Mouse (Mus musculus): ENCODE data around the gene Tbx5. TPM values are rescaled to one million over a fixed set of nuclear protein-coding genes. Genes with fewer than 3 reads are reported as not detected.
A peak's percentile ranks its signal among the peaks of the same experiment; 100 is the strongest.

The Tbx5 gene
- total and polyA plus RNA-seq, 3 experiments: not detected

- no peaks in the 10 kb centered on the region for H3K4me1 ChIP-seq (ENCODE audit: control insufficient read depth in 1 of 2, insufficient read depth in 2 of 2, low read length in 2 of 2)
- no peaks in the 10 kb centered on the region for H3K79me2 ChIP-seq (ENCODE audit: control insufficient read depth, insufficient read depth, low read length, poor library complexity)
- H3K4me3 ChIP-seq (ENCODE audit: control insufficient read depth in 1 of 2, insufficient read depth in 1 of 2, low read depth in 2 of 2, low read length in 2 of 2): no peak overlapping the region
- H3K9me3 ChIP-seq (replicated peaks; ENCODE audit: insufficient read depth, low read length): no peaks in the 10 kb centered on the region
- H3K27me3 ChIP-seq (ENCODE audit: control insufficient read depth in 1 of 2, insufficient read depth in 2 of 2, low read length in 2 of 2): no peaks in the 10 kb centered on the region
- no peaks in the 10 kb centered on the region for H3K36me3 ChIP-seq (ENCODE audit: control insufficient read depth in 1 of 2, insufficient read depth in 2 of 2, low read length in 2 of 2)
- no peak for DNase-seq (ENCODE audit: low read depth, low spot score)
- H3K27ac ChIP-seq (ENCODE audit: control insufficient read depth, low read depth, low read length): no peak overlapping the region
- no peak overlapping the region for H3K9ac ChIP-seq (ENCODE audit: control insufficient read depth, low read depth, low read length, poor library complexity, severe bottlenecking)
- TF ChIP-seq MYB (IDR thresholded peaks at IDR 0.05; ENCODE audit: low read depth, low read length) (no peak), GABPA (IDR thresholded peaks at IDR 0.05; ENCODE audit: low read depth, low read length) (no peak), SIN3A (IDR thresholded peaks at IDR 0.05; ENCODE audit: low read length) (no peak), RAD21 (IDR thresholded peaks at IDR 0.05; ENCODE audit: low read depth, low read length) (no peak), MYC (IDR thresholded peaks at IDR 0.05; ENCODE audit: low read depth, low read length) (no peak), CHD2 (IDR thresholded peaks at IDR 0.05; ENCODE audit: low read length) (no peak), MAX (IDR thresholded peaks at IDR 0.05; ENCODE audit: low read length) (no peak), BHLHE40 (IDR thresholded peaks at IDR 0.05; ENCODE audit: borderline replicate concordance, low read depth, low read length) (no peak), POLR2AphosphoS5 (IDR thresholded peaks at IDR 0.05; ENCODE audit: borderline replicate concordance, low read depth, low read length) (no peak), EP300 (IDR thresholded peaks at IDR 0.05; ENCODE audit: low read depth in 1 of 2, low read length in 2 of 2) (no peak)
Measured at GRCm38 (mm10) chr5:119810994-119811690, 21.3 kb upstream of the Tbx5 start.

- peak; percentile 4 for DNase-seq (ENCODE audit: low read depth, low spot score)
- H3K27ac ChIP-seq (ENCODE audit: control insufficient read depth, low read depth, low read length): no peak overlapping the region
- H3K27me3 ChIP-seq (ENCODE audit: control insufficient read depth in 1 of 2, insufficient read depth in 2 of 2, low read length in 2 of 2): no peaks in the 10 kb centered on the region
- H3K4me3 ChIP-seq (ENCODE audit: control insufficient read depth in 1 of 2, insufficient read depth in 1 of 2, low read depth in 2 of 2, low read length in 2 of 2): no peak overlapping the region
- H3K36me3 ChIP-seq (ENCODE audit: control insufficient read depth in 1 of 2, insufficient read depth in 2 of 2, low read length in 2 of 2): no peaks in the 10 kb centered on the region
- no peak for TF ChIP-seq TBP (IDR thresholded peaks at IDR 0.05; ENCODE audit: low read depth, low read length)
- TF ChIP-seq ZKSCAN1 (IDR thresholded peaks at IDR 0.05; ENCODE audit: low read depth, low read length): no peak
- peak; percentile 27; the same call in 1 of the 2 replicates for TF ChIP-seq SMC3 (IDR thresholded peaks at IDR 0.05; ENCODE audit: low read depth, low read length)
- TF ChIP-seq MAZ (IDR thresholded peaks at IDR 0.05; ENCODE audit: low read depth, low read length): no peak
- peak; percentile 16 for TF ChIP-seq RAD21 (IDR thresholded peaks at IDR 0.05; ENCODE audit: low read depth, low read length)
- no peak for TF ChIP-seq TCF12 (IDR thresholded peaks at IDR 0.05; ENCODE audit: low read depth, low read length)
- TF ChIP-seq CTCF (IDR thresholded peaks at IDR 0.05 in 2 of 3, conservative IDR thresholded peaks at IDR 0.05 in 1 of 3; ENCODE audit: control insufficient read depth in 1 of 3, insufficient read depth in 1 of 3, low read depth in 2 of 3, low read length in 3 of 3, poor library complexity in 1 of 3, severe bottlenecking in 1 of 3): peak in 2 of 3 experiments; percentile 10 to 23; a peak in 2 of 6 replicates
- no peak for TF ChIP-seq E2F4 (IDR thresholded peaks at IDR 0.05; ENCODE audit: borderline replicate concordance, low read depth, low read length)
- TF ChIP-seq CHD2 (IDR thresholded peaks at IDR 0.05; ENCODE audit: low read length): no peak
- no peak for TF ChIP-seq KAT2A (conservative IDR thresholded peaks at IDR 0.05; ENCODE audit: low read depth, low read length)
- TF ChIP-seq UBTF (IDR thresholded peaks at IDR 0.05; ENCODE audit: borderline replicate concordance, insufficient read depth, low read depth, low read length): no peak
- H3K4me1 ChIP-seq (ENCODE audit: control insufficient read depth in 1 of 2, insufficient read depth in 2 of 2, low read length in 2 of 2): no peaks in the 10 kb centered on the region
- H3K9ac ChIP-seq (ENCODE audit: control insufficient read depth, low read depth, low read length, poor library complexity, severe bottlenecking): no peak overlapping the region
- no peaks in the 10 kb centered on the region for H3K9me3 ChIP-seq (replicated peaks; ENCODE audit: insufficient read depth, low read length)
- H3K79me2 ChIP-seq (ENCODE audit: control insufficient read depth, insufficient read depth, low read length, poor library complexity): no peaks in the 10 kb centered on the region
Measured at GRCm38 (mm10) chr5:119815247-119815646, 17.2 kb upstream of the Tbx5 start.
